Mouse (Mus musculus) adrenal gland, postnatal 36 days (tissue): ENCODE results near the gene Ptprg. TPM values are rescaled to one million over a fixed set of nuclear protein-coding genes. Genes with fewer than 3 reads are reported as not detected.
"Not testable (repeated sequence)": the region's sequence is repeated elsewhere in the genome, so short reads cannot be mapped to it uniquely, and the experiment has no call there.

Experiments used
- DNase-seq, 2 experiments: peaks; one replicate each; pipeline ENCODE4 v3.0.0; 2021; ENCODE audit warnings: mixed read lengths in 1 of 2
- total RNA-seq, 2 experiments: library from RNA; stranded (reverse); gene quantifications; 2 replicates each; pipeline ENCODE4 v1.2.3; 2021

Ptprg gene
- total RNA-seq, 2 experiments from 2014 or later: 103 to 108 TPM

DNA sequence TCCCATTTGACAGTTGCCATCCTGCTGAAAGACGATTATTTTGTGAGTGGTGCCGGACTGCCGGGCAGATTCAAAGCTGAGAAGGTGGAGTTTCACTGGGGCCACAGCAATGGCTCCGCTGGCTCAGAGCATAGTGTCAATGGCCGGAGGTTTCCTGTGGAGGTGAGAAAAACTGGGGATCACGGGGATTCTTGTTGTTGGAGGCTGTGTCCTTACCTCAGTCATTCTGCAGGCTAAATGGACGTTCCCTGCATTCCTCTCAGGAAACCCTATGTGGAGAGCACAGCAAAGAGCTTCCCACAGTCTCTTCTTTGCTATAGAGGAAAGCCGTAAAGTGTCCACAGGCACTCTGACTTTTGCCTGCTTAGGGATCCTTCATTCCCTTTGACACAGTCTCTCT, 409.2 kb downstream of the Ptprg start:
- no peak for DNase-seq

DNA sequence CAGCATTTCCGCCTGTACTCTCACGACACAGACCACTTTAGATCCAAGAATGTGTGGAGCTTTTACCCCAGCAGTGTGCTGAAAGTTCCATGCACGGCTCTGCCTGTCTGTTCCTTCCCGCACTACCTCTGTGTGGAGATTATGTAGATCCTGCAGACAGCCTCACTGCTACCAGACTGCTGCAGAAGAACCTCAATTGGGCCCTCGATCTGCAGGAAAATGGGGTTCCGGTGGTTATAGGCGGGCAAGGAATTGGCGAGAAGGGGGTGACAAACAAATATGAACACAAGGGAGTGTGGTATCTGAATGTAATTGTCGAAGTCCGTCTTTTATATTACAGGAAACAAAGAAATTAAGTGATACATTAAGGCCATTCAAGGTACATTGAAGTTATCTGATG, 410.5 kb downstream of the Ptprg start:
- DNase-seq: no peak

- not testable (repeated sequence) for DNase-seq
Measured at GRCm38 (mm10) chr14:11964326-11964725, 411.0 kb downstream of the Ptprg start.

DNA sequence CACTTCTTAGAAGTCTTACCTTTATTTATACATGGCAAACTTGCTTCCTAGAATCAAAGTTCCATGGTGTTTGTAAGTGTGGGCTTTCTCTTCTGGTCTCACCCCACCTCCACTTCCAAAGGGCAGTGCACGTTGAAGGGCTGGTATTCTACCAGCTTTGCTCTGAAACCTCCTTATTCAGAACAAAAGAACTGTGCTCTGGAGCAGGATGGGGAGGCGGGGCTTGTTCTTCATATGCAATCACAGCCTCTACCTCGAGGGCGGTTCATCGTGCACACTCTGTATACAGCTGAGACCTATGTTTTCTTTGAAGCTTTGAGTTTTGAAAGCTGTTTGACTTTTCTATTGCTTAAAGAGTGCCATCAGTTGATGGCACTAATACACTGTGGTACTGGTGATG, 412.5 kb downstream of the Ptprg start:
- DNase-seq: no peak

- no peak for DNase-seq
Measured at GRCm38 (mm10) chr14:11981764-11982163, 428.4 kb downstream of the Ptprg start.

GRCm38 (mm10) chr14:11983031-11983430, 429.7 kb downstream of the Ptprg start:
- no peak for DNase-seq

DNA sequence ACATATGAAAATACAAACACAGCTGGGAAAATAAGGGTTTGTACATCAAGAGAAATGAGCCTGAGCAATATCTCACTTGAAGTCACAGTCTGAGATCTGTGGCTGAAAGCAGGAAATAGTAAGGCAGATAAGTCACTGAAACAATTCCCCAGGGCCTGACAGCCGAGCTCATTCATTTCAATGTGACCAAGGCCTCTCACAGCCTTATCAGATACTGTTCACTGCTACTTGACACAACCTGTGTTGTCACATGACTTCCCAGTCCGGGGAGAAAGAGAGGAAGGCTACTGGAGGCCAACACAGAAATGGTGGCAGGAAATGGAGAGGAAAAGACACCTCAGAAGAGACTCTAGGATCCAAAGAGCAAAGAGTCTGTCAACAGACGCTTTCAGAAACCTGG, 430.8 kb downstream of the Ptprg start:
- no peak for DNase-seq

DNA sequence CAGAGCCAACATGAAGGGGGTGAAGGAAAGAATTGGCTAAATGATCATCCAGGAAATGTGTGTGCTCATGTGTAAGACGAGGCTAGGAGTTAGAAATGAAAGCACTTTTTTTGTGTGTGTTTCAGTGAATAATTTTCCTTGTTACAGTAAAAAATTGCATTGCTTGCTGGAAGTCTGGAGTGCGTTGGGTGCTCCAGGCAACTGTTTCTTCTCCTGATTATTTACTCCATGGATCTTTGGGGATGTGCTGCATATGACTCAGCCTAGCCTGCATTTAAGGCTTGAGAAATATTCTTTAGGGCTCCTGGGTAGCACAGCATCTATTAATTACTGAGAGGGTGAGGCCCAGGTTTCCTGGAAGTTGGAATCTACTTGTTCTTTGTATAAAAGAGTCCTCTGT, 435.6 kb downstream of the Ptprg start:
- DNase-seq: no peak

- DNase-seq: peak; percentile 17 to 23
Measured at GRCm38 (mm10) chr14:11991151-11991550, 437.8 kb downstream of the Ptprg start.

- DNase-seq: no peak
Measured at GRCm38 (mm10) chr14:11992111-11992510, 438.8 kb downstream of the Ptprg start.

GRCm38 (mm10) chr14:11992534-11992933, 439.2 kb downstream of the Ptprg start:
- DNase-seq: no peak

DNA sequence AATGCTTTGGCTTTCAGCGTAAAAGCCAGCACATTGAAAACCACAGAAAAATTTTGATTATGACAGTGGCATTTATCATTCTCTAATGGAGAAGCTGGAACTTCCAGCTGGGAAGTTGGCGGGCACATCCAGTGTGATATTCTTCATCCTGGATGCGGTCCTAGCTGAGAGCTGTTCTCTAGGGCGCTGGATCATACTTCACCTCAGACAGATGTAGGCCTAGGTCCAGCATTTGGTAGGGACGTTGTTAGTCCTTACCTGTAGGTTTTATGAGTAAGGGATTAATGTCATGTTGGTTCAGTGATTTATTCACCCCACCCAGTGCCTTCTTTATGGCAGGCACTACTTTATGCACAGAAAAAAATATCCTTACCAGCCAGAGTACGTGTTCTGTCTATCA, 444.2 kb downstream of the Ptprg start:
- no peak for DNase-seq

DNA sequence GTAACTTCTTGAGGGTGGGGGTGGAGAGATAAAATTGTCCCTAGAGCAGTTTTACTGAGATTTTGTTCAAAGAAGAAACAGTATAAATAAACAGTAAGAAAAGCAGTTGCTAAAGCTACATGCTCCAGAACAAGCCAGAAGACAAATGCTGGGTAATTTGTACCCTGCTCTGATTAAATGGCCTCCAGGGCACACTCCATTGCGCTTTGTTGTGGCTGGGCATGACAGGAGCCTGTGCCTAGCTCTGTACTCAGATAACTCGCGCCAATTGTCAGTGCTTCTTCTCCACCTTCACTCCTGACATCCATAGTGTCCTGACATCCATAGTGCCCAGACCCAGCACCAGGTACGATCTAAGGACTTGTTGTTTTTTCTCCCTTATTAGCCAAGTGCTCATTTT, 445.1 kb downstream of the Ptprg start:
- no peak for DNase-seq

GRCm38 (mm10) chr14:12004061-12004460, 450.7 kb downstream of the Ptprg start:
- DNase-seq: no peak

DNA sequence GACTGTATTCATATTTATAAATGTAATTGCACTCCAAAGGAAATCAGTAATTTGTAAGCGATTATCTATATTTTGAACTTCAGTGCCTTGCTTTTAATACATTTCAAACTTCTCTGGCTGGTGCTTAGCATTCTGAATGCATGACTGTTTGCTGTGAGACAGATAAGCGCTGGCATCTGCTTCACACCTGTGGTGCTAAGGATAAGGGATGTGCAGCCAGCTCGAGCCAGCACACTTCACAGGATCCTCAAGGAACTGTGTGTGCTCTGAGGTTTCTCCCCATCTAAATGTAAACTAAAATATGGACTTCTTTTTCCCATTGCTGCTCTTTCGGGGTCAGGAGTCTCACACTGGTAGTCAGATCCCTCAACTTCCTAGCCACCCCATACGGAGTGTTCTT, 458.4 kb downstream of the Ptprg start:
- DNase-seq: no peak

DNA sequence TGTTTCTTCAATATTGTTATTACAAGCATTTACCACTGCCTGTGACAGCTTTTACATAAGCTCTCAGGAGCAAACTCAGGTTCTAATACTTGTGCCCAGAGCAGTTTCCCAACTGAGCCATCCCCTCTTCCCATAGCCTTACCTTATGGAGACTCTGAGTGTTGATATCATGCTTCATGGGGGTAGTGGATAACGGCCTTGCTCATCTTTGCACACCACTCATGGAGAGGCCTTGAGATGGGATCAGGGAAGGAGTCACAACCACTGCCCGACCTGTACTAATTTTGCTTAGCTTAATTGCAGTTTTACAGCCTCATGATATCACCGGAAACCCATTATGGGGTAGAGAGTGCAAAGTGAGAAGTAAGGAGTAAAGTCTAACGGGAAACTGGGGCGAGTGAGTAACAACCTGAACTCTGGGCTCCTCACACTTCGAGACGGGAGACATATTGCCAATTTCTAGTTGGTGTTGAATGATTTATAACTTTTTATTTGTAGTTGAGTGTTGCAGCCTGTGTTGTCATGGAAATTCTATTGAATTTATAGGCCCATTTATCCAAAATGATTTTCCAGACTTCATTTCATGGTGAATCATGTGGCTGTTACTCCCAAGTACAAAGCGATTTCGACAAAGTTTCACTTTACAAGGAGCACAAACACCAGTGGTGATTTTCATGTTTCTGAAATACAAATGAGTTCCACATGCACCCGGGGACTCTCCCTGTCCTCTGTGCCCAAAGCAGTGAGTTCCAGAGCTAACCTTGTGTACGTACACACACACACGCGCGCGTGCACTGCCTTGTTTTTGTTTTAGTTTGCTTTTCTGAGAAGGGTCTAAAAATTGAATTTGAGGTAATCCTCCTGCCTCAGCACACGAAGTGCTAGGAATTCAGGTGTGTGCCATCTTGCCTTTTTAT, 472.7 kb downstream of the Ptprg start:
- DNase-seq: no peak

GRCm38 (mm10) chr14:12027247-12027646, 473.9 kb downstream of the Ptprg start:
- no peak for DNase-seq

GRCm38 (mm10) chr14:12029926-12030325, 476.6 kb downstream of the Ptprg start:
- DNase-seq: peak in 1 of 2 experiments; percentile 7

- no peak for DNase-seq
Measured at GRCm38 (mm10) chr14:12036530-12037283, 483.4 kb downstream of the Ptprg start.

GRCm38 (mm10) chr14:12039743-12040142, 486.4 kb downstream of the Ptprg start:
- DNase-seq: no peak

- DNase-seq: peak; percentile 16 to 23
Measured at GRCm38 (mm10) chr14:12041566-12041965, 488.2 kb downstream of the Ptprg start.

DNA sequence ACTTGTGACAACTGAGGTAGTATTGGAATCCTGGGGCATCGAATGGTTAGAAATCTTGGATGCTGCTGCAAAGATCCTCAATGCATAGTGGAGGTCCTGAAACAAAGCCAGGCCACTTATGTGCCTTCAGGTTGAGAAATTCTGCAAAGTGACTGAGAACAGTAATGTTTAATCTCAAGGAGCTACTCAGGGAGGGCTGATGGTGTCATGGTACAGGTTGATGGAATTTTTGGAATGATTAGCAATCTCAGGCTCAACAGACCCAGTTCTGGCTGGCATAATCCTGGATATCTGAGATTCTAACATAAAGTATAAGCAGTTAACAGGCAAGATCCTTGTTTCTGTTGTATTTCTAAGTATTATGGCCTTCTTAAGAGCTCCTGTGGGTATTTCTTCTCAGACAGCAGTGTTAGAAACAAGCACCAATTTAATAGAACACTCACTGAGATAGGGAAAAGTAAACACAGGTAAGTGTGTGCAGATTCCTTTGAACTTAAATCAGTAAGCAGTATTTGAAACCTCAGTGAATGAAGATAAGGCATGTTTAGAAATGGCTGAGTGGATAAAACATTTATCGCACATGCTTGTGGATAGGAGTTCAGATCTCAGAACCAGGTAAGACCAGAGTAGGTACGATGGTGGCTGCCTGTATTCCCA, 493.0 kb downstream of the Ptprg start:
- DNase-seq: no peak

DNA sequence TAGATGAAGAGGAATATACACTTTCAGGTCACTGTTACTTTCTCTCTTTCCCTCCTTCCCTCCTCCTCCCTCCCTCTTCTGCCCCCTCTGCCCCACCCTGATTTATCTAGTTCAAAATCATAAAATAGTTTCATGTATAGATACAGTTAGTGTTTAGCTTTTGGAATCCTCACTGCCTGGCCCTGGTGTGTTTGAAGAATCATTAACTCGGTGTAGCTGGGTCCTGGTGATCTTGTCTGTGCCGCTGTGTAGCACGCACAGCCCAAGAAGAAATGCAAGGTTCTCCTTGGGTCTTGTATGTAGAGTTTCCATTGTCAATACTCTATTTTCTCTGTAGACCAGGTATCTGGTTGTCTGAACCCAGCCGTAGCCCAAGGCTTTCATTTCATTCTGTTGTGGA, 494.3 kb downstream of the Ptprg start:
- no peak for DNase-seq
